Mouse (Mus musculus) liver, embryonic 12.5 days (tissue): ENCODE results near the gene Cyp2c38. TPM values are rescaled to one million over a fixed set of nuclear protein-coding genes. Genes with fewer than 3 reads are reported as not detected.
"Not testable (repeated sequence)": the region's sequence is repeated elsewhere in the genome, so short reads cannot be mapped to it uniquely, and the experiment has no call there.

Experiments used
- ATAC-seq: fragments of 200-750 bp; cut with Nextera tagmentation; 2 replicates; pipeline ENCODE4 v1.8.0; 2017; ENCODE audit warnings: moderate number of reproducible peaks, mild to moderate bottlenecking, moderate library complexity
- H3K27ac ChIP-seq: fragments of 300-500 bp; sonication (generic); 2 replicates; pipeline ENCODE4 v1.5.1; 2016; ENCODE audit warnings: mild to moderate bottlenecking
- H3K27me3 ChIP-seq: fragments of 300-500 bp; sonication (generic); replicated peaks from 2 replicates; pipeline ENCODE4 v1.6.1; 2016; ENCODE audit warnings: mild to moderate bottlenecking, moderate library complexity
- H3K36me3 ChIP-seq: fragments of 300-500 bp; sonication (generic); 2 replicates; pipeline ENCODE4 v1.6.1; 2016; ENCODE audit warnings: mild to moderate bottlenecking, moderate library complexity
- H3K4me1 ChIP-seq: fragments of 300-500 bp; sonication (generic); 2 replicates; pipeline ENCODE4 v1.6.1; 2016
- H3K4me2 ChIP-seq: fragments of 300-500 bp; sonication (generic); 2 replicates; pipeline ENCODE4 v1.6.1; 2016; ENCODE audit warnings: mild to moderate bottlenecking, moderate library complexity
- H3K4me3 ChIP-seq: fragments of 300-500 bp; sonication (generic); 2 replicates; pipeline ENCODE4 v1.5.1; 2016; ENCODE audit warnings: mild to moderate bottlenecking, moderate library complexity
- H3K9ac ChIP-seq: fragments of 300-500 bp; sonication (generic); 2 replicates; pipeline ENCODE4 v1.6.1; 2016; ENCODE audit warnings: mild to moderate bottlenecking, moderate library complexity
- H3K9me3 ChIP-seq: fragments of 300-500 bp; sonication (generic); replicated peaks from 2 replicates; pipeline ENCODE4 v1.6.1; 2016; ENCODE audit warnings: mild to moderate bottlenecking, moderate library complexity
- WGBS: fragments of 180-500 bp; shearing (Covaris S2); methylation state at CpG from one replicate; pipeline ENCODE4 v1.1.7; 2016; ENCODE audit not compliant: insufficient replicate concordance; 5-methylcytosine and 5-hydroxymethylcytosine counted together
- polyA plus RNA-seq: library from polyadenylated mRNA; unstranded; fragments of >200 nt; fragmentation: Nextera tagmentation; extraction: Ambion mirVana; gene quantifications from 2 replicates; pipeline ENCODE4 v1.2.1, GENCODE M21; 2016

Gene Cyp2c38
- not detected in 2 replicates for polyA plus RNA-seq

DNA sequence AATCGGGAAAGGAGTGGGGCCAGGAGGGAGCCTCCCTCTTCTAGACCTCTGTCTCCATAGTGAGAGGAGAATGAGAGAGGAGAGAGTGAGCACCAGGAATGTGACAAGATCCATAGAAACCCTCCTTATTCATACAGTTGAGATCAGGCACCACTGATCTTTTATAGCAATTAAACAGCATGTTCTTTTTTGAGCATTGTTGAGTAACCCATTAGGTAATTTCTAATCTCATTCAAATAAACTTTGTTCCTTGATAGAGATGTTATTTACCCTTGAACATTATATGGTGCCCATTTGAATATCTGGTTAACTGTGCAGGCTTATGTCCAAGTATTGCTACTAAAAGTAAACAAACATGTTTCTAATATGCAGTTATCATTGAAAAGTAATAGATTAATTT, at the start of gene Cyp2c38:
Gene Cyp2c38, minus strand, starts transcription at position 135 of the 400 bp plus-strand sequence.
- no peak within 1 kb of the TSS for H3K9ac ChIP-seq
- H3K36me3 ChIP-seq: no peaks in the 10 kb centered on the region
- no peak for ATAC-seq
- no peak within 1 kb of the TSS for H3K4me3 ChIP-seq
- WGBS: 69% methylated on average over 1 of the region's 1 CpGs
- no peaks in the 10 kb centered on the region for H3K4me1 ChIP-seq
- H3K27me3 ChIP-seq: no peaks in the 10 kb centered on the region
- no peak within 1 kb of the TSS for H3K4me2 ChIP-seq
- H3K9me3 ChIP-seq: 0 out of 2 replicates have a peak, but pooled peaks cover 5% of the 10 kb centered on the region
- H3K27ac ChIP-seq: no peak within 1 kb of the TSS

DNA sequence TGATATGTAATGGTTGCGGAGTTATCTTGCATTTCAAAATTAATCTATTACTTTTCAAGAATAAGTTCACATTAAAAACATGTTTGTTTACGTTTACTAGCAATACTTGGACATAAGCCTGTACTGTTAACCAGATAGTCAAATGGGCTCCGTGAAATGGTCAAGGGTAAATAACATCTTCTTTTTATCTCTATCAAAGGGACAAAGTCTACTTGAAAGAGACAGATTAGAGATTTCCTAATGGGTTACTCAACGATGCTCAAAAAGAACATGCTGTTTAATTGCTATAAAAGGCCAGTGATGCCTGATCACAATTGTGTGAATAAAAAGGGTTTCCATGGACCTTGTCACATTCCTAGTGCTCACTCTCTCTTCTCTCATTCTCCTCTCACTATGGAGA, 47.7 kb upstream of the Cyp2c38 start, which contains the start of gene Cyp2c39:
Gene Cyp2c39, plus strand, starts transcription at position 329 of the 400 bp plus-strand sequence.
- Histone ChIP-seq H3K27me3 (no peaks in the 10 kb centered on the region), H3K4me1 (no peaks in the 10 kb centered on the region), H3K36me3 (no peaks in the 10 kb centered on the region), H3K4me2 (no peak within 1 kb of the TSS), H3K27ac (no peak within 1 kb of the TSS), H3K9ac (no peak within 1 kb of the TSS), H3K9me3 (peaks cover 5% of the 10 kb centered on the region; the same call in 1 of the 2 replicates), H3K4me3 (no peak within 1 kb of the TSS)
- ATAC-seq: no peak
- WGBS: 58% methylated on average over 4 of the region's 4 CpGs

DNA sequence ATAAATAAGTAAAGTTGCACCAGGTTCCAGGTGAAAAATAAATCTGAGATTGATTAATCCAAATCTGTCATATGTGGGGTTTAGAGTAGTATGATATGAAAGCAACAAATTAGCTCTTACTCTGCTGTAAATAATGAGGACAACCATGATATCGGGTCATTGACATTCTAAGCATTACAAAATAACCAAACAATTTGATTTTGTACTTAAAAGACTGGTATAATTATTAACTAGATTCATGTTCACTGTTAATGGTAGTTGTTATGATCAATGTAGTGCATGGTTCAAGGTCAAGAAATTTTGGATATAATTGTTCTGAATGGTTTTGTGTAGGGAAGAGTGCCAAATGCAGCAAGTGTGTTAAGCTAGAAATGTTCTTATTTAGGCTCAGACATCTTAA, 46.7 kb upstream of the Cyp2c38 start:
- Histone ChIP-seq H3K36me3 (no peaks in the 10 kb centered on the region), H3K4me3 (no peak overlapping the region), H3K9me3 (peaks cover 5% of the 10 kb centered on the region; the same call in 1 of the 2 replicates), H3K9ac (no peak overlapping the region), H3K27me3 (no peaks in the 10 kb centered on the region), H3K4me2 (no peak overlapping the region), H3K27ac (no peak overlapping the region), H3K4me1 (no peaks in the 10 kb centered on the region)
- no peak for ATAC-seq
- WGBS: 50% methylated on average over 1 of the region's 1 CpGs

GRCm38 (mm10) chr19:39506341-39506740, 43.5 kb upstream of the Cyp2c38 start:
- H3K27me3 ChIP-seq: no peaks in the 10 kb centered on the region
- no peak overlapping the region for H3K4me3 ChIP-seq
- no peak overlapping the region for H3K27ac ChIP-seq
- H3K4me2 ChIP-seq: no peak overlapping the region
- H3K4me1 ChIP-seq: no peaks in the 10 kb centered on the region
- H3K36me3 ChIP-seq: no peaks in the 10 kb centered on the region
- no peak overlapping the region for H3K9ac ChIP-seq
- ATAC-seq: no peak
- H3K9me3 ChIP-seq: peaks cover 5% of the 10 kb centered on the region; the same call in 1 of the 2 replicates

- not testable (repeated sequence) for H3K36me3 ChIP-seq, H3K4me2 ChIP-seq, H3K27ac ChIP-seq, H3K9ac ChIP-seq, H3K27me3 ChIP-seq, H3K4me3 ChIP-seq, ATAC-seq, H3K4me1 ChIP-seq
- 76% methylated on average over 1 of the region's 1 CpGs for WGBS
- peaks cover 11% of the 10 kb centered on the region; the same call in 1 of the 2 replicates for H3K9me3 ChIP-seq
Observed at GRCm38 (mm10) chr19:39483961-39484360, 21.1 kb upstream of the Cyp2c38 start.

GRCm38 (mm10) chr19:39463923-39464322, 1.0 kb upstream of the Cyp2c38 start:
- Histone ChIP-seq H3K9ac (no peak overlapping the region), H3K4me1 (no peaks in the 10 kb centered on the region), H3K27me3 (no peaks in the 10 kb centered on the region), H3K4me2 (no peak overlapping the region), H3K9me3 (no peaks in the 10 kb centered on the region), H3K27ac (no peak overlapping the region), H3K36me3 (no peaks in the 10 kb centered on the region), H3K4me3 (no peak overlapping the region)
- no peak for ATAC-seq

Other genes starting within 250 kb of the Cyp2c38 start
- not detected in 2 replicates for gene Cyp2c29, start 193.7 kb downstream of the Cyp2c38 start, polyA plus RNA-seq
- gene Cyp2c39, start 47.8 kb upstream of the Cyp2c38 start, polyA plus RNA-seq: not detected in 2 replicates
- gene Cyp2c67, start 186.0 kb upstream of the Cyp2c38 start, polyA plus RNA-seq: 0.43 and 0.45 TPM in 2 replicates